Mouse (Mus musculus) adrenal gland, postnatal 36 days (tissue): ENCODE data around the gene Nuak2. TPM values are rescaled to one million over a fixed set of nuclear protein-coding genes. Genes with fewer than 3 reads are reported as not detected.

Experiments
- DNase-seq, 2 experiments: peaks; one replicate each; pipeline ENCODE4 v3.0.0; 2021; ENCODE audit warnings: mixed read lengths in 1 of 2
- total RNA-seq, 2 experiments: library from RNA; stranded (reverse); gene quantifications; 2 replicates each; pipeline ENCODE4 v1.2.3; 2021

Nuak2 gene
- total RNA-seq, 2 experiments from 2014 or later: 2.8 to 4.9 TPM

GRCm38 (mm10) chr1:132354234-132354633 lies 38.3 kb downstream of the Nuak2 start:
- no peak for DNase-seq

GRCm38 (mm10) chr1:132355162-132355601 lies 39.3 kb downstream of the Nuak2 start:
- DNase-seq: peak; percentile 30 to 46

GRCm38 (mm10) chr1:132355841-132356242 lies 39.9 kb downstream of the Nuak2 start:
- peak; percentile 83 to 85 for DNase-seq

GRCm38 (mm10) chr1:132356841-132357240 lies 40.9 kb downstream of the Nuak2 start:
- no peak for DNase-seq

GRCm38 (mm10) chr1:132361959-132362358 lies 46.0 kb downstream of the Nuak2 start:
- DNase-seq: no peak

GRCm38 (mm10) chr1:132364388-132364787 lies 48.5 kb downstream of the Nuak2 start:
- peak; percentile 24 to 35 for DNase-seq

GRCm38 (mm10) chr1:132364896-132365557 lies 49.1 kb downstream of the Nuak2 start:
- peak; percentile 34 to 40 for DNase-seq

GRCm38 (mm10) chr1:132365645-132366044 lies 49.7 kb downstream of the Nuak2 start:
- DNase-seq: no peak

GRCm38 (mm10) chr1:132366235-132366634 lies 50.3 kb downstream of the Nuak2 start:
- no peak for DNase-seq

- no peak for DNase-seq
Observed at GRCm38 (mm10) chr1:132366937-132367336, 51.0 kb downstream of the Nuak2 start.

GRCm38 (mm10) chr1:132367692-132368506 lies 52.0 kb downstream of the Nuak2 start:
- DNase-seq: peak; percentile 87 to 91

- peak; percentile 61 to 75 for DNase-seq
Observed at GRCm38 (mm10) chr1:132370681-132371173, 54.8 kb downstream of the Nuak2 start.

GRCm38 (mm10) chr1:132371298-132372081 lies 55.6 kb downstream of the Nuak2 start:
- DNase-seq: no peak

GRCm38 (mm10) chr1:132372354-132372753 lies 56.4 kb downstream of the Nuak2 start:
- no peak for DNase-seq

- DNase-seq: no peak
Observed at GRCm38 (mm10) chr1:132372896-132373534, 57.1 kb downstream of the Nuak2 start.

- no peak for DNase-seq
Observed at GRCm38 (mm10) chr1:132374140-132374872, 58.4 kb downstream of the Nuak2 start.

- no peak for DNase-seq
Observed at GRCm38 (mm10) chr1:132374873-132375244, 58.9 kb downstream of the Nuak2 start.

- DNase-seq: no peak
Observed at GRCm38 (mm10) chr1:132375256-132375655, 59.3 kb downstream of the Nuak2 start.

- no peak for DNase-seq
Observed at GRCm38 (mm10) chr1:132376211-132377054, 60.5 kb downstream of the Nuak2 start.

GRCm38 (mm10) chr1:132377055-132377365 lies 61.1 kb downstream of the Nuak2 start:
- no peak for DNase-seq
